Mouse (Mus musculus) left cerebral cortex, postnatal 10 days (tissue): ENCODE measurements around the gene Heatr6. TPM values are rescaled to one million over a fixed set of nuclear protein-coding genes. Genes with fewer than 3 reads are reported as not detected.

Experiments
- total RNA-seq, 2 experiments: library from RNA; stranded (reverse); gene quantifications; 2 replicates each; pipeline ENCODE4 v1.2.3; 2021

The Heatr6 gene
- total RNA-seq, 2 experiments from 2014 or later: 17.9 to 18.9 TPM

Other genes starting within 250 kb of the Heatr6 start
- not detected for gene Heatr9, start 231.5 kb upstream of the Heatr6 start, total RNA-seq
- gene Ccl5, start 223.2 kb upstream of the Heatr6 start, total RNA-seq: not detected
- 1 to 10 TPM; 1.5 to 3.6 TPM for gene Ccl9, start 175.1 kb upstream of the Heatr6 start, total RNA-seq
- gene Ccl6, start 160.6 kb upstream of the Heatr6 start, total RNA-seq: 1 to 10 TPM in 1 of 2 experiments, under 1 TPM in 1; 0.97 to 1.6 TPM
- gene Rpl9-ps1, start 108.1 kb upstream of the Heatr6 start, total RNA-seq: not detected
- under 1 TPM in 1 of 2 experiments, not detected in 1; 0.81 TPM for gene Ccl3, start 104.3 kb upstream of the Heatr6 start, total RNA-seq
- not detected for gene Ccl4, start 91.1 kb upstream of the Heatr6 start, total RNA-seq
- gene Wfdc17, start 49.7 kb upstream of the Heatr6 start, total RNA-seq: not detected
- 1 to 10 TPM in 1 of 2 experiments, under 1 TPM in 1; 0.75 to 1.3 TPM for gene Wfdc18, start 44.7 kb upstream of the Heatr6 start, total RNA-seq
- not detected for gene Wfdc21, start 6.8 kb upstream of the Heatr6 start, total RNA-seq
- gene Hnf1b, start 96.4 kb downstream of the Heatr6 start, total RNA-seq: under 1 TPM; 0.14 to 0.19 TPM
- gene Ddx52, start 188.4 kb downstream of the Heatr6 start, total RNA-seq: 10 to 100 TPM; 12.4 to 12.5 TPM
- gene Synrg, start 210.7 kb downstream of the Heatr6 start, total RNA-seq: 10 to 100 TPM; 46.6 to 50.9 TPM